Mouse (Mus musculus) thymus, postnatal 0 days (tissue): ENCODE results near the gene Slc4a5. TPM values are rescaled to one million over a fixed set of nuclear protein-coding genes. Genes with fewer than 3 reads are reported as not detected.
"Not testable (repeated sequence)": the region's sequence is repeated elsewhere in the genome, so short reads cannot be mapped to it uniquely, and the experiment has no call there.

Experiments
- DNase-seq: peaks from one replicate; pipeline ENCODE4 v3.0.0-alpha.2; 2015; ENCODE audit warnings: low spot score
- polyA plus RNA-seq: library from polyadenylated mRNA; unstranded; fragments of >200 nt; fragmentation: Nextera tagmentation; extraction: Ambion mirVana; gene quantifications from 2 replicates; pipeline ENCODE4 v1.2.1, GENCODE M21; 2015

Gene Slc4a5
- polyA plus RNA-seq, 1 experiment from 2014 or later = 0.07 TPM

DNA sequence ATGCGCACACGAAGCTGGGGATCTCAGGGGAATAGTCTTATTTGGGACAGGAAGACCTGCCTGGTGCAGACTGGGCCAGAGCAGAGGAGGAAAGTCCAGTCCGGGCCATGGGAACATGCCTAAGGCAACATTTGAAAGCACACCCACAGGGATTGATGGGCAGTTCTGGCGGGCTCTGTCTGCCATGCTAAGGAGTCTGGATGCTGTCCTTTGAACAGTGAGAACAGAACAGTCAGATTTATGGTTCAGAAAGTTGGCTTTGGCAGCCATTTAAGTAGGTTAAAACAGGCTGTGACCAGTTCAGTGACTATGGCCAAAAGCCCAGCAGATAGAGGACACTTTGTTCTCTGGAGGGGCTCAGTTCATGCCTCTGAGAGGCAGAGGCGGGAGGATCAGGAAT lies 82.6 kb downstream of the Slc4a5 start:
- no peak for DNase-seq

DNA sequence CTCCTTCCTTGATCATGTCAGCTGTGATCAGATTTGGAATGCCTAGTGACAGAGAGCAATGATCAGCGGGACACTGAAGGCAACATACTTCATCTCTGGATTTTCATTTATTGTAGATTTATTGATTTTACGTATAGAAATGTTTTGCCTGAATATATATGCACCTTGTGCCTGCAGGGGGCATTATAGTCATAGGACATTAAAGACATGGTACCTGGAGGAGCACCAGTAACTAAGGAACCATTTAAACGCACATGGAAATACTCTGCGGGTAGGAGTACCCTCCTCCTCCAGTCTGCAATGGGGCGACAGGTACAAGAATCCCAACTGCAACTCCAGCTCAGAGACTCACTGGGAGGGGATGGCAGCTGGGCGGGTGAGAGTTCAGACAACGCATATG lies 89.4 kb downstream of the Slc4a5 start:
- no peak for DNase-seq

DNA sequence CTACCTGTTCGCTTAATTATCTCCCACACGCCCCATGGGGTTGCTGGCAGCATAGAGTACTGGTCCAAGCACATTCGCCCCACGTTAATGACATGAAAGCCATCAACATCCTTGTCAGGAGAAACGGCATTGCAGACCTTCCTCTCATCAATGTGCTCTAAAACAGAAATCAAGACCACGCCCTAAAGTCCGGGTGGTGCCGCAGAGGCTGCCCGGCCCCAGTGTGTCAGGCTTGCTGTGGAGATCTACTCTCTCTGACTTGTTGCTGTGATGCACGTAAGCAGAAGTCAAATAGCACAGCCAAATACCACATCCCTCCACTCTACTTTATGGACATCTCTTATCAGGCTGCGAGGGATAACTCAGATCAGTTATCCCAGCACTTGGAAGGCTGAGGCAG lies 91.6 kb downstream of the Slc4a5 start:
- no peak for DNase-seq

DNA sequence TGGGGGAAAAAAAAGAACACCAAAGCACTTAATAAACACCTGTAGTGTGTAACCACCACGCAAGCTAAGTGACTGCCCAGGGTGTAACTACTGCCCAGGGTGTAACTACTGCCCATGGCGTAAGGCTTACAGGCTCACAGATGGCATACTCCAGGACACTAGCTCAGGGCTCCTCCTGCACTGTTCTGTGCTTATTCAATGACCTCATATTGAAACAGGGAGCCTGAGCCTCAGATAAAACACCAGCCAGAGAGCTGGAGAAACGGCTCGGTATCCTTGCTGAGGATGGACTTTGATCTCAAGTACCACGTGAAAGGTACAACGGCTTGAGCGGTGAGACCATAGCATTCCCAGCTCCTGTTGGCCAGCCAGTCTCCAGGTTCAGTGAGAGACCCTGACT lies 92.4 kb downstream of the Slc4a5 start:
- DNase-seq = peak; percentile 12

DNA sequence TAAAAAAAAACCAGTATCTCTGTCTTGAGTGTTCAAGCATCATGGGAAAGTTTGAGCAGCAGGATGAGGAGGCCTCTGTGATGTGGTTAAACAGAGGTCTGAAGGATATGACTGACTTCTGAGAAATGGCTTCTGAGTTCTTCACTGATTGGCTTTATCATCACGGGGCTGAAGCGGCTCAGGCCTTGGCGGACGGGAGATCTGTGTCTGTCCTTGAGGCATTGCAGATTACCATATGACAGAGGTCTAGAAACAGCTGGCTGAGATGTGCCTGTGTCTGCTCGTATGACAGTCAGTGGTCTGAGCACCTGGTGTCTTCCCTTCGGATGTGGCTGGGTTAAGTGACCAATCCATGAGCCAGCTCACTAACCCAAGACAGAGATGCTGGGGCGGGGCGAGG lies 92.9 kb downstream of the Slc4a5 start:
- DNase-seq = peak; percentile 45

DNA sequence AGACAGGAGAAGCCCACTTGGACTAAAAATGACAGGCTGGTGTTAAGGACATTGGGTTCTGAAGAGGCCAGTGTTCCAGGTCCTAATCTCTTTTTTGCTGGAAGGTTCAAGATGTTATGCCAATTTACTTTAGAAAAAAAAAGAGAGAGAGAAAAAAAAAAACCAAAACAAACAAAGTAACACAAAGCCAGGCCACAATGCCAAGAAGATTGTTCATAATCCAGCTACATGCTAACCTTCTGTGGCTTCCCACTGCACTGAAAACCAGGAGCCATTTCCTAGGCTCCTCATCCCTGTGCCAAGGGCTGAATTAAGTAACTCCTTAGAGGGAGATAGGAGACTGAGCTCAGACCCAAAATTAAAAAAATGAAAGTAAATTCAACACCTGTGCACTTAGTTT lies 95.7 kb downstream of the Slc4a5 start:
- no peak for DNase-seq

DNA sequence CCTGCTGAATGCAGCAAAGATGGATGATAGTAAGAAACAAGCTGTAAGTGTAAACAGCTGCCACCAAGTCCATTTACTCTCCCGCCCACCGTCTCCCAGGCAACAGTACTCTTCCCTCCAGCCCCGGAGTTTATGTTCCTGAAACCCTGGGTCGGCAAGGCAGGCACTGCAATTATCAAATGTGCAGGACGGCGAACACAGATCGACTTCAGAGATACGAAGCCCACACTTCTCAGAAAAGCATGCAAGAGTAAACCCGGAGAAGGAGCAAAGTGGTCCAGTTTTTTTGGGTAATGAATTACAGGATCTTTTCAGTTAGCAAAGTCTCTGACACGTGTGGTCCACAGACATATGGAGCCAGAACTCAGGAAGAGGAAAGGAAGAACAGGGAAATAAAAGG lies 96.4 kb downstream of the Slc4a5 start:
- no peak for DNase-seq

DNA sequence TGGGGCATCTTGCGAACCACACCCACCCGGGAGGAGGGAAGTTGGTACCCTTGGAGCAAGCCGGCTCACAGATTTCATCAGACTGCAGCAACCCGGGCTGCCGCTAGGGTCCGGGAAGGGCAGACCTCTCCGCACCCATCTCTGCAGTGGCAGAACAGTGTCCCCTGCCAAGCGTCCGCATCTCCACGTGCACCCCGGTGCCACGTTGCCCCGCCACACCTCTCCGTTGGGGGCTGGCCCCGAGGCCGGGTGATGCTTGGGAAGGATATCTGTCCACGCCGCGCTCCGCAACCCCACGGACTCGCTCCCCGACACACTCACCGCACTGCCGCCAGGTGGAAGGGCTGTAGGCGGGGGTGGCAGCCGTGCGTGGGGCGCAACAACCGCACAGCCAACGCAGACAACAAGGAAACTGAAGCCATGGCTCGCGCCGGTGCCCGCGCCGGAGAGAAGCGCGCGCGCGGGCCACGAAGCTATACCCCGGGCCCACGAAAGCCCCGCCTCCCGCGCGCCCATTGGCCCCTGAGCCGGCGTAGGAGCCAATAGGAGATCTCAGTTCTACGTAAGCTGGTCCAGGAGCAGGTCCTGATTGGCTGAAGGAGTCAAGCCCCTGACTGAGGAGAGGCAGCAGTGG lies 97.6 kb downstream of the Slc4a5 start:
- peak; percentile 91 for DNase-seq

DNA sequence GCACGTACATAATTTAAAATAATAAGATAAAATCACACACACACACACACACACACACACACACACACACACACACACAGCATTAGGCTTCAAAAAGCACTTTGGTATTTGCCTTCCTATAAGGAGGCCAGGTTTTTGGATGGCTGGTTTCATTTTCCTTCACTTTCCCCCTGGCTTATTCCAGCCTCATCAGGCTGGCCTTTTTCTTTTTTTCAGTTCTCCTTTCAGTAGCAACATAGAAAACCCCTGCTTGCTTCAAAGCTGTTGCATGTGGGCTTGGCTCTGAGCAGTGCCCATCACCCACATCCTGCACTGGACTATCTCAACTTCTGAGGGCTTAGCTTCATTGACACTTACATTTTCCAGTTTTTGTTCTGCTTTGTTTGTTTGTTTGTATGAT lies 102.3 kb downstream of the Slc4a5 start:
- peak; percentile 10 for DNase-seq

DNA sequence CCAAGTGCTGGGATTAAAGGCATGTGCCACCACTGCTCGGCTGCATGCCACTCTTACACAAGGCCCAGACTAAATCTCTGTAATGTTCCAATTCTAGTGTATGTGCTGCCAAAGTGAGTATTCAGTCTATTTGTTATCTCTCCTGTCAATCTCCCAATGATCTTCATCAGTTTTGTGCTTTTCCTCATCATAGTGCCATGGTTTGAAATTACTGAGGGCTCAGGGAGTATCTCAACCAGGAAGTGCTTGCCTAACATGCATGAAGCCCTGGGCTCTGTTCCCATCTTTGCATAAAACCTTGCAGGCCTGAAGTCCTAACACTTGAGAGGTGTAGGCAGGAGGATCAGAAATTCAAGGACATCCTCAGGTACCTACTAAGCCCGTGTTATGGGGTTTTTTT lies 103.2 kb downstream of the Slc4a5 start:
- no peak for DNase-seq

DNA sequence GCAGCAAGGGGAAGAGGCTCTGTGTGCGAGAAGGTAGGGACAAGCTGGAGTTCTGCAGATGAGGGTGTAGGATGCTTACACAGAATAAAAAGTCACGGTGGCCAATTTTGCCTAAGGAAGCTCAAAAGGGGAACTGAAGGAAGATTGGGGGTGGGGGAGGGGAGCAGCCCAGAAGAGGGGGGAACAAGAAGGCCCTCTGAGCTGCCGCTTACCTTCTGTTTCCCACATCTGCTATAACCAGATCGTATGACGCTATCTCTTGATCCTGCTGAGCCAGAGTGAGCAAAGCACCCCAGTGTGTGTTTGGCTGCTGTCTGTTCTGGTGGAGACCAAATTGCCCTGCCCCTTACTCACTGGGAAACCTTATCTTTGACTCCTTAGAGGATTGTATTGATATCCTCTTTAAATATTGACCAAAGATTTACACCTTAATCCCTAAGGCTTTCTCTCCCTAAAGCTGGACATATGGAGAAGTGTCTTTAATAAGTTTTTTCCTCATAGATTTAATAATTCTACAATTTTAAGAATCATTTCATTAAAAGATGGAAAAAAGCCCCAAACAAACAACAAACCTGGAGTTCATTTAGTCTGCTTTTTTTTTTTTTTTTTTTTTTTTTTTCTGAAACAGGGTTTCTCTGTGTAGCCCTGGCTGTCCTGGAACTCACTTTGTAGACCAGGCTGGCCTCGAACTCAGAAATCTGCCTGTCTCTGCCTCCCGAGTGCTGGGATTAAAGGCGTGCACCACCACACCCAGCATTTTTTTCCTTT lies 104.2 kb downstream of the Slc4a5 start:
- DNase-seq = peak; percentile 9

DNA sequence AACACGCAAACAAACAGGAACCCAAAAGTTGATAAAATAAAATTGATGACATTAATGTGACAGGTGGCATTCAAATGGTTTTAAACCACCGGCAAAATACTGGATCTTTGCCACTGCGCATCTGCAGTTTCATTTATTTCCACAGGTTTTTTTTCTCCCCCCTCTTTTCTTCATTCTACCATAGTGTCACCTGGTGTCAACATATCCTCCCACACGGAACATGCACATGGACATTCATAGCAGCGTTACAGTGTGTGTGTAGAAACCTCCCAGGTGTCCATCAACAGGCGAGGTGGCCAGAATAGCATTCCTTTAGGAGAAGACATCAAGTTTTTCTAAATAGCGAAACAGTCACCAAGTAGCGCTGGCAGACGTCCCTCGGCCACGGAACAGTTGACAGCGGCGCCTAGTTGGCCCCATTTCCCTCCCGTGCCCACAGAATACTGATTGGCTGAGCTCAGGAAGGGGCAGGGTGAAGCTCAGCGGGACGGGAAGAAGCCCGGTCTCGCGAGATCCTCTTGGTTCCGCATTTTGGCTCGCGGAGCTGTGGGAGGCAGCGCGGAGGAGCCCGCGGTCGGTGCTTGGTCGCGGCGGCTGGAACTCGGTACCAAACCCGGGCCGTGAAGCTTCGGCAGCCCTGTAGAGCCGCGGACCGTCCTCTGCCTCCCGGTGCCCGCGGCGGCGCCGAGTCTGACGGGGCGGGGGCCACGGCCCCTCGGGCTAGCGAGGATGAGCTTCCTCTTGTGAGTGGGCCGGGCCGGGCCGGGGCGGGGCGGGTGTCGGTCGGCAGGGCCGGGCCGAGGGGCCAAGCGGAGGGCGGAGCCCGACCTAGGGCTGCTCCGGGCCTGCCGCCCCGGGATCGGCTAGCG lies 106.1 kb downstream of the Slc4a5 start, which contains the start of the genes Mthfd2 and Mob1a:
Gene Mthfd2, minus strand, starts transcription at position 384 of the 869 bp plus-strand sequence.
Gene Mob1a, plus strand, starts transcription at position 492 of the 869 bp plus-strand sequence.
- peak; percentile 97 for DNase-seq

DNA sequence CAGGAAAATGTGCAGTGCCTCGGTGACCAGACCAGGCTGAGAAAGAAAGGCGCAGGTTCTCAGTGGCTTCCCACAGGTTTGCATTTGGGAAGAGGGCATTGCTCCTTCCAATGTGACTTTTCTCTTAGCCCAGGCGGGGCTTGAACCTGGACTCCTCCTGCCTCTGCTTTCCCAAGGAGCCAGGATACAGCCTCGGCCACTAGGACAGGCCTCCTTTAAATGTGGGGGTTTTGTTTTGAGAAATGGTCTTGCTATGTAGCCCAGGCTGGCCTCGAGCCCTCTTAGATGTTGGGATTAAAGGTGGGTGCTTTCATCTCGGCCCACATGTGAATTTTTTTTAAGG lies 106.7 kb downstream of the Slc4a5 start:
- DNase-seq = no peak

DNA sequence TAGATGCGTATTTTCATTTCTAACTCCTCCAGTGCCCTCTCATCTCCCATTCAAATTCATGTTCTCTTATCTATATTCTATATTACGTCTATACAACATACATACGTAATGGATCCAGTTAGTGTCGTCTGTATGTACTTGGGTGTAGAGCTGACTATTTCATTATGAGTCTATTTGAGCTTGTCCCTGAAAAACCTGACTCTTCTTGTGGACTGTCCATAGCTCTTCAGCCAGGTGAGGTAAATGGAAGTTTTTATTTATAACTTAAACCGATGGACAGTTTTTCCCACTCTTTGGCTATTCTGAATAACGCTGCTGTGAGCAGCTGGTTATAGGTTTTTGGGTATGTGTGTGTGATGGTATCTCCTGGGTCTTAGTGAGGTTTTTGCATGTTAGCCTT lies 107.1 kb downstream of the Slc4a5 start:
- no peak for DNase-seq

DNA sequence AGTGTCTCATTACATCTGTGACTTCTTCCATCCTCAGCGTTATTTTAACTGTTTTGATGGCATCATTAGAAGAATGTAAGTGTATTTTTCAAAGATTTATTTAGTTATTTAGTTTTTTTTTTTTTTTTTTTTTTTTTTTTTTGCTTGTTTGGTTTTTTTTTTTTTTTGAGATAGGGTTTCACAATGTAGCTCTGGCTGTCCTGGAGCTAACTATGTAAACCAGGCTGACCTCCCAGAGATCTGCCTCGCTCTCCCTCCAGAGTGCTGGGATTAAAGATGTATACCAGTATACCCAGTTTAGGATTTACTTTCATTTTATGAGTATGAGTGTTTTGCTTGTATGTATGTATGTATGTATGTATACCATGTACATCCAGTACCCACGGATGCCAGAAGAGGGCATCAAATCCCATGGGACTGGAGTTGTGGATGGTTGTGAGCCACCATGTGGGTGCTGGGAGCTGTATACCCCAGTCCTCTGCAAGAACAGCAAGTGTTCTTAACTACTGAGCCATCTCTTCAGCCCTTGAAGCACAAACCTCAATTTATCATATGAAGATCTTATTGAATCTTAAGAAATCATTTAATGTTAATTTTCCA lies 108.1 kb downstream of the Slc4a5 start:
- no peak for DNase-seq

DNA sequence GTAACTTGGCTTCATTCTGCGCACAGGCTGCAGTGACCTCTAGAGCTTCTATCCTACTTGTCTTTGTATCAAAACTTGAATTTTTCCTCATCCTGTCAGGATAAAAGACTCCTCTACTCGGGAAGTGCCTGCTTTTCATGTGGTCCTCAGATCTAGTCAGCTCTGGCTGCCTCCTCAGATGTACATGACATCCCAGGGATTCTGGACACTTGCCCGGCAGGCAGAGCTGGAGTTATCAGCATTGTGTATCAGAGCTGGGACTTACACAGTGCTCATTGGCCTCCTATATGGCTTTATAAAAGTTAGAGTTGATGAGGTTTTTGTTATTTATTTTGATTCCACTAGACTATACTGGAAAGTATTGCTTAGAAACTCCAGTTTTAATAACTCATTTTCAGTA lies 121.8 kb downstream of the Slc4a5 start:
- DNase-seq = no peak

DNA sequence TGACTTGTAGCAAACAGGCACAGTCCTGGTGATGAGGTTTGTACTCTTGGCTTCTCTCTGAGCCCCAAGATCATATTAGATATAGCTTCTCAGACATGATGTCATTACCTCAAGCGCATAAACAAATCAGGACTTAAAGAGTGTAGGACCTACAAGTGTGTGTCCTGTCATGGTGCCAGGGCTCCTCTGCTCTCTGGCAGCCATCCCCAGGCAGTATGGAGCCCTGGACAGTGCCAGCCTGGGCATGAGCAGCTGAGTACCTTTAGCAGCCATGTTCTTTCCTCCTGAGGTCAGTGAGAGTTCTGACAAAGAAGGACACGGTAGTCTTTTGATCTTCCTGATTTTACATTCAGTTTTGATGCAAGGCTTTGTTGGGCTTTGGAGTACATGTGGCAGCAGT lies 123.3 kb downstream of the Slc4a5 start:
- DNase-seq = no peak

DNA sequence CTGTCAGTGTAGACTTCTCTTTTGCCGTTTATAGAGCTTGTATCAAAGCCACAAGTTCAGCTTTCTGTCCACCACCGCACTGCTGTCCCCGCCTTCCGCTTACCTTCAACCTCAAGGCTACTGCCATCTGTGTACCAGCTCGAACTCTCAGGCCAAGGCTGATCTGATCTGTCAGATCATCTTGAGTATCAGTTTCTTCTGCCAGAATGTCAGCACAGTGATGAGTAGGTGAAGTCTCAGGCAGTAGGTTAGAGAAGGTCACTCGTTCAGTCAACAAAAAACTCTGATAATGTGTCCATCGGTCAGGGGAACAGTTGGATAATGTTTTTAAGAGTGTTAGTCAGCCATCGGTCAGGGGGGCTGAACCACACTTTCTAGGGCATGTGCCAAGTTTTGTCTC lies 125.7 kb downstream of the Slc4a5 start:
- not testable (repeated sequence) for DNase-seq

DNA sequence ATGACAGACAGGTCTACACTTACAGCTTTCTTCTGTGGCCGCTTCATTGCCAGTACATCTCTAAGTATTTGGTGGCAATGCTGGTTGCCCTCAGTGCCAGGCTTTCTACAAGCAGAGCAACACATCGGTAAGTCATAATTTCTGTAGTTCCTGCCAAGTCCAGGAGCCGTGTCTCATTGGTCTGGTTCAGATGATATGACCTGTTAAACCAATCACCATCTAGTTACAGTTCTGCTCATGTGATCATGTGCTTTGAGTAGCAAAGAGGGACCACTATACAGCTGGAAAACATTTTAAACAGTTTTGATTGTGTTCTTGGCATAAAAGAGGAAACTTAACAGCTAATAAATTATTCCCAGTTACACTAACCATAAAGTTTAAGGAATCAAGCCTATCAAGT lies 128.3 kb downstream of the Slc4a5 start:
- DNase-seq = no peak

DNA sequence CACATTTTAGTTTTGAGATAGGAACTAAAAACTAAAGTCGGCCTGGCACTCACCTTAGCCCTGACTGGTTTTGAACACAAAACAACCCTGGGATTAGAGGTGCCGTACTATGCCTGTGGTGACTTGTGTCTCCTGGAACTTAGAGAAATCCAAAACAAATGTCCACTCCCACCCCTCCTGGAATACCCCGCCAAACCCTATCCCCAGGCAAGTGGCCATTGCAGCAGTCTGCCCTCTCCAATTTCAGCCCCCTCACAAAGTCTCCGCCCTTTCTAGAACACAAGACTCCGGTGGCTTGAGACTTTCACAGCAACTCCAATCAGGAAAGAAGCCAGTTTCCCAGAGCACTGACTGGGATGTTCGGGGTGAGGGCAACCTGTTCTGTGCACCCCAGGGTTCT lies 129.2 kb downstream of the Slc4a5 start, which contains the start of gene Bola3:
Gene Bola3, plus strand, starts transcription at position 275 of the 400 bp plus-strand sequence.
- no peak for DNase-seq

DNA sequence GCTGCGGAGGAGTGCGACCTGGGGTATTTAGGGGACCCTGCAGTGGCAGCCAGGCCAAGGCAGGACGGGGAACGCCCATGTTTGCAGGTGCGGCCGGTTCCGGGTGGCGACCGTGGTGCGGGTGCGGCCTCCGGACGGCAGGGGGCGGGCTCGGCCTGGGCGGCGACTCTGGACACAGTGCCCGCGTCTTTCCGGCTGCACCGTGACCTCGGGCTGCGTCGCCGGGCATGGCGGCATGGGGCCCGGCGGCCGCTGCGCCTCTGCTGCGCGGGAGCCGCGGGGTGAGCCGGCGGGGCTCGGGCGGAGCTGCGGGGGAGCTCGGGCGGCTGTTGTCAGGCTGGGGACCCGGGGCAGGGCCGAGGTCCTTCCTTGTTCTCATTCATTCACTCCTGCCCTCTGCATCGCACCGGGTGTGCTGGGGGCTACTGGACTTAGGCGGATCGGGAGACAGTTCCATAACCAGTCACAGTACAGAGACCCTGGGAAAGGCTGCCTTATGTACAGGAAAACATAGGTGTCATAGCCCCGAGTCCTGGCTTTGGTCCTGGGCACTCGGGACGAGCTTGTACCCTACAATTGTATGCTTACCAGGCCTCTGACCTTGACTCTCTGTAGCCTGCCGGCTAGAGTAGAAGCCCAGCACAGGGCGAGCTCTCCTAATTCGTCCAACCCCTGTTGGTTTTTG lies 129.8 kb downstream of the Slc4a5 start:
- DNase-seq = peak; percentile 83
